Mouse (Mus musculus): ENCODE measurements around the gene Slc38a8.

DNA sequence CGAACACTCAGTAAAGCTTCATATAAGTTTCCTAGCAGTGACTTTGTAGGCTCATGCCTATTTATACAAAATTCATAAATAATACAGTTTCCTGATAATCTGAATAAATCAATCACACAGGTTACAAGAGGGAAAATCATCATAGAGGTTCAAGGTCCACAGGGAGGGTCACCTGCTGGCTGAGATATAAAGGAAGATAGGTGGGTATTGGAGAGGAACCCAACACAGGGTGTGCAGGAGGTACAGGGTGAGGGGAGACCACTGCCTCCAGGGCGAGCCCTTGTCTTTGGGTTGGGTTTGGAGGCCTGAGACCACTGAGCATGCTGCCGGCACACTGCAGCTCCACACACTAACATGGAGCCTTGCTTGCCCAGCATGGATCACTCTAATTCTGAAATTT lies 29.9 kb upstream of the Slc38a8 start:
- TF ChIP-seq CTCF (IDR thresholded peaks at IDR 0.05; ENCODE audit: borderline replicate concordance, extremely low read depth, insufficient read depth, insufficient read length) (no peak), POLR2A (IDR thresholded peaks at IDR 0.05; ENCODE audit: borderline replicate concordance, extremely low read depth, insufficient read depth, insufficient read length, poor library complexity, severe bottlenecking) (no peak)
